In genomic region chr19:5688200-5689087, GRCm38 (mm10) we compare ENCODE assay signal across 8 mouse cellular contexts. TPM values are rescaled to one million over a fixed set of nuclear protein-coding genes. Genes with fewer than 3 reads are reported as not detected.
DNase-seq lines count a peak whose midpoint lies in the region; ATAC-seq and TF ChIP-seq lines count a peak whose summit lies in the region.

Gene Map3k11 (plus strand): TSS chr19:5688742.
Gene Pcnx3 (minus strand): TSS chr19:5688908.

- peaks cover 72% of the 10 kb centered on the region for H3K36me3 ChIP-seq in forebrain, embryonic 10.5 days (replicated peaks)
- H3K36me3 ChIP-seq in heart, embryonic 15.5 days: peaks cover 38% of the 10 kb centered on the region
- peaks cover 35% of the 10 kb centered on the region for H3K36me3 ChIP-seq in liver, embryonic 14.5 days (replicated peaks; ENCODE audit: control insufficient read depth, insufficient read depth, low read depth)
- peaks cover 21% of the 10 kb centered on the region for H3K36me3 ChIP-seq in neural tube, embryonic 11.5 days (ENCODE audit: control insufficient read depth, insufficient read depth, low read length)
- peaks cover 24% of the 10 kb centered on the region for H3K36me3 ChIP-seq in stomach, postnatal 0 days (ENCODE audit: control insufficient read depth, insufficient read depth, low read length)

- H3K27me3 ChIP-seq in forebrain, embryonic 10.5 days (ENCODE audit: poor library complexity, severe bottlenecking): no peaks in the 10 kb centered on the region
- no peaks in the 10 kb centered on the region for H3K27me3 ChIP-seq in heart, embryonic 15.5 days
- H3K27me3 ChIP-seq in liver, embryonic 14.5 days (ENCODE audit: control insufficient read depth, insufficient read depth, low read length): no peaks in the 10 kb centered on the region
- H3K27me3 ChIP-seq in neural tube, embryonic 11.5 days (ENCODE audit: control insufficient read depth, insufficient read depth, low read length): no peaks in the 10 kb centered on the region
- H3K27me3 ChIP-seq in stomach, postnatal 0 days (ENCODE audit: control insufficient read depth, insufficient read depth, low read length): no peaks in the 10 kb centered on the region

- peak within 1 kb of the TSS; percentile 89 for H3K27ac ChIP-seq in forebrain, embryonic 10.5 days
- H3K27ac ChIP-seq in heart, embryonic 15.5 days: peak within 1 kb of the TSS; percentile 97
- peak within 1 kb of the TSS; percentile 91 for H3K27ac ChIP-seq in liver, embryonic 14.5 days
- peak within 1 kb of the TSS; percentile 78 for H3K27ac ChIP-seq in neural tube, embryonic 11.5 days (ENCODE audit: low read depth, low read length)
- peak within 1 kb of the TSS; percentile 96 for H3K27ac ChIP-seq in stomach, postnatal 0 days (replicated peaks)

- peak within 1 kb of the TSS; percentile 98 for H3K4me2 ChIP-seq in heart, embryonic 15.5 days
- peak within 1 kb of the TSS; percentile 100 for H3K4me2 ChIP-seq in liver, embryonic 14.5 days (ENCODE audit: low read depth)
- H3K4me2 ChIP-seq in neural tube, embryonic 11.5 days (ENCODE audit: low read depth): peak within 1 kb of the TSS; percentile 99
- H3K4me2 ChIP-seq in stomach, postnatal 0 days (replicated peaks; ENCODE audit: low read depth): peak within 1 kb of the TSS; percentile 100

- ATAC-seq in heart, embryonic 15.5 days (replicated peaks; ENCODE audit: insufficient number of reproducible peaks, insufficient read depth, low FRiP score, low read depth): peak; percentile 90
- peak; percentile 84 for ATAC-seq in liver, embryonic 14.5 days (ENCODE audit: insufficient read depth)
- ATAC-seq in neural tube, embryonic 11.5 days (ENCODE audit: insufficient read depth, low FRiP score, low TSS enrichment): peak; percentile 94
- ATAC-seq in stomach, postnatal 0 days (ENCODE audit: low FRiP score, low TSS enrichment): peak; percentile 92

- peak within 1 kb of the TSS; percentile 92 for H3K9ac ChIP-seq in heart, embryonic 15.5 days
- H3K9ac ChIP-seq in liver, embryonic 14.5 days (replicated peaks): peak within 1 kb of the TSS; percentile 92
- H3K9ac ChIP-seq in neural tube, embryonic 11.5 days (ENCODE audit: low read length): peak within 1 kb of the TSS; percentile 80
- H3K9ac ChIP-seq in stomach, postnatal 0 days (ENCODE audit: low read length): peak within 1 kb of the TSS; percentile 88

- no peaks in the 10 kb centered on the region for H3K9me3 ChIP-seq in forebrain, embryonic 10.5 days
- H3K9me3 ChIP-seq in heart, embryonic 15.5 days (replicated peaks): no peaks in the 10 kb centered on the region
- H3K9me3 ChIP-seq in liver, embryonic 14.5 days (ENCODE audit: control insufficient read depth, low read length): no peaks in the 10 kb centered on the region
- no peaks in the 10 kb centered on the region for H3K9me3 ChIP-seq in neural tube, embryonic 11.5 days (ENCODE audit: control insufficient read depth, low read length)
- H3K9me3 ChIP-seq in stomach, postnatal 0 days (ENCODE audit: control insufficient read depth, low read length): no peaks in the 10 kb centered on the region

- TF ChIP-seq EP300 in liver, embryonic 14.5 days (IDR thresholded peaks at IDR 0.05; ENCODE audit: low read depth): no peak
- no peak for TF ChIP-seq EP300 in stomach, postnatal 0 days (optimal IDR thresholded peaks at IDR 0.05)

- peak within 1 kb of the TSS; percentile 94 for H3K4me3 ChIP-seq in forebrain, embryonic 10.5 days
- H3K4me3 ChIP-seq in heart, embryonic 15.5 days: peak within 1 kb of the TSS; percentile 94
- H3K4me3 ChIP-seq in liver, embryonic 14.5 days (ENCODE audit: insufficient read depth in 1 of 2, low read depth in 2 of 2, low read length in 2 of 2): peak within 1 kb of the TSS; percentile 93 to 98
- peak within 1 kb of the TSS; percentile 79 for H3K4me3 ChIP-seq in neural tube, embryonic 11.5 days (ENCODE audit: low read depth, low read length)
- H3K4me3 ChIP-seq in stomach, postnatal 0 days (ENCODE audit: low read depth, low read length): peak within 1 kb of the TSS; percentile 81

- under 1% methylated on average over 69 of the region's 69 CpGs for WGBS in forebrain, embryonic 10.5 days
- WGBS in heart, embryonic 15.5 days: under 1% methylated on average over 68 of the region's 69 CpGs
- WGBS in liver, embryonic 14.5 days (ENCODE audit: insufficient replicate concordance): under 1% methylated on average over 69 of the region's 69 CpGs
- WGBS in neural tube, embryonic 11.5 days: under 1% methylated on average over 64 of the region's 69 CpGs
- WGBS in stomach, postnatal 0 days: under 1% methylated on average over 64 of the region's 69 CpGs

- TF ChIP-seq CTCF in liver, embryonic 14.5 days (IDR thresholded peaks at IDR 0.05; ENCODE audit: low read depth): peak; percentile 49; the same call in 1 of the 2 replicates
- peak; percentile 43 for TF ChIP-seq CTCF in stomach, postnatal 0 days (IDR thresholded peaks at IDR 0.05; ENCODE audit: low read depth)

- DNase-seq in CD8-positive naive resting alpha-beta T cell, adult 2 months (ENCODE audit: low read depth in 2 of 2, low spot score in 2 of 2): peak; percentile 93 to 95
- DNase-seq in c-Kit-positive CD71-negative TER-119-negative erythroid progenitor cells, embryonic 14.5 days (ENCODE audit: low read depth): peak; percentile 97
- peak; percentile 98 for DNase-seq in forebrain, embryonic 10.5 days (ENCODE audit: extremely low spot score, low spot score)
- peak; percentile 99 for DNase-seq in kidney, postnatal 25 days
- DNase-seq in liver, embryonic 14.5 days (ENCODE audit: low read depth in 3 of 3, low spot score in 3 of 3): peak; percentile 94 to 96 (median 95)
- DNase-seq in neural tube, embryonic 11.5 days (ENCODE audit: low spot score): peak; percentile 97
- DNase-seq in stomach, postnatal 0 days (ENCODE audit: low spot score): peak; percentile 95

- peaks cover 55% of the 10 kb centered on the region for H3K4me1 ChIP-seq in forebrain, embryonic 10.5 days
- peaks cover 47% of the 10 kb centered on the region for H3K4me1 ChIP-seq in heart, embryonic 15.5 days (replicated peaks)
- peaks cover 17 to 19% of the 10 kb centered on the region in 2 experiments for H3K4me1 ChIP-seq in liver, embryonic 14.5 days (replicated peaks; ENCODE audit: control insufficient read depth in 2 of 2, insufficient read depth in 2 of 2, low read length in 1 of 2)
- peaks cover 31% of the 10 kb centered on the region for H3K4me1 ChIP-seq in neural tube, embryonic 11.5 days (ENCODE audit: control insufficient read depth, insufficient read depth, low read length)
- H3K4me1 ChIP-seq in stomach, postnatal 0 days (replicated peaks; ENCODE audit: control insufficient read depth, insufficient read depth): no peaks in the 10 kb centered on the region; the same call in none of the 2 replicates

RNA-seq across cellular contexts. Expression of gene Map3k11, which starts in this region (rescaled TPM):
- 26.3 and 30.1 TPM in 2 replicates for polyA plus RNA-seq in forebrain, embryonic 10.5 days (2016; fragmentation: Nextera tagmentation; extraction: Ambion mirVana)
- 23.7 and 29.6 TPM in 2 replicates for polyA plus RNA-seq in heart, embryonic 15.5 days (2015; fragmentation: Nextera tagmentation; extraction: Ambion mirVana)
- 13.7 and 14.5 TPM in 2 replicates for polyA plus RNA-seq in liver, embryonic 14.5 days (2012; rRNA removed)
- polyA plus RNA-seq in liver, embryonic 14.5 days (2014; fragmentation: Nextera tagmentation; extraction: Ambion mirVana): 9.1 and 10.8 TPM in 2 replicates
- 21.0 and 22.0 TPM in 2 replicates for polyA plus RNA-seq in neural tube, embryonic 11.5 days (2014; fragmentation: Nextera tagmentation; extraction: Ambion mirVana)
- polyA plus RNA-seq in stomach, postnatal 0 days (2015; fragmentation: Nextera tagmentation; extraction: Ambion mirVana): 14.0 and 16.5 TPM in 2 replicates

RNA-seq across cellular contexts. Expression of gene Pcnx3, which starts in this region (rescaled TPM):
- 26.8 and 27.1 TPM in 2 replicates for polyA plus RNA-seq in forebrain, embryonic 10.5 days (2016; fragmentation: Nextera tagmentation; extraction: Ambion mirVana)
- polyA plus RNA-seq in heart, embryonic 15.5 days (2015; fragmentation: Nextera tagmentation; extraction: Ambion mirVana): 8.9 and 14.2 TPM in 2 replicates
- polyA plus RNA-seq in liver, embryonic 14.5 days (2012; rRNA removed): 19.8 and 25.9 TPM in 2 replicates
- polyA plus RNA-seq in liver, embryonic 14.5 days (2014; fragmentation: Nextera tagmentation; extraction: Ambion mirVana): 9.1 and 9.8 TPM in 2 replicates
- 26.9 and 27.7 TPM in 2 replicates for polyA plus RNA-seq in neural tube, embryonic 11.5 days (2014; fragmentation: Nextera tagmentation; extraction: Ambion mirVana)
- polyA plus RNA-seq in stomach, postnatal 0 days (2015; fragmentation: Nextera tagmentation; extraction: Ambion mirVana): 6.5 and 7.9 TPM in 2 replicates

Comparison
In these comparisons a context has a peak if more than half of its experiments do, and no peak if none do; other contexts are left out.
1. Peak in every context shown above with its lines: DNase-seq, ATAC-seq, H3K4me3 ChIP-seq and H3K27ac ChIP-seq.